Mouse (Mus musculus): ENCODE results near the gene Adprm.
"Not testable (repeated sequence)": the region's sequence is repeated elsewhere in the genome, so short reads cannot be mapped to it uniquely, and the experiment has no call there.

Adprm gene

DNA sequence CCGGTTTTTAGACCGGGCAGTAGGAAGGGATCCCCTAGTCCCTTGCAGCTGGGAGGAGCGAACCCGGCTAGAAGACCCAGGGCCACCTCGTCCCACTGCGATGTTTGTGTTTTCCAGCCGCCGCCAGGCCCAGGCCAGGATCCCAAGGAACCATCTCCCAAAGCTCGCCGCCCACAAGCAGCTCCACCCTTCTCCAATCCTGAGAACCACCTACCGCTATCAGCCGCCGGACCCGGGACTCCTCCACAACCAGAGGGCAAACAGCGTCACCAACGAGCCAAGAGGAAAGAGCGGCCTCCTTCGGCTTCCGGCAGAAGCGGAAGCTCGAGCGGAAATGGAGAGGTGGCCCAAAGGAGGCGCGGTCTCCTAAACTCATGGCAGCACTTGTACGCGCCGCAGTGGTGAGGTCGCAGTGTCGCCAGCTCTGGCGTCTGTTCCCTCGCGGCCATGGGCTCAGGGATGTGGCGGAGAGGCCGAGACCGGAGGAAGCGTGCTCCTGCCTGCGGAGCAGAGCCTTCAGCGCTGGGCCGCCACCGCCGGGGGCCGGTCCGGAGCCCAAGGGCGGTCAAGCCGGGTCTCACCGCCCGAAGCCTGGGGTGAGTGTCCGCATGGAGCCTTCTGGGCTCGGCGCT, at the start of gene Adprm, which contains the start of gene Sco1:
Adprm (minus strand) TSS at position 274 of the 632 bp plus-strand sequence.
Sco1 (plus strand) TSS at position 350 of the 632 bp plus-strand sequence.
- peak; percentile 66 to 74 for DNase-seq (ENCODE audit: low spot score in 2 of 2)

GRCm38 (mm10) chr11:67101713-67102112, 49.3 kb upstream of the Adprm start:
- DNase-seq (ENCODE audit: low spot score in 2 of 2) = peak in 1 of 2 experiments; percentile 38

GRCm38 (mm10) chr11:67100169-67100568, 47.8 kb upstream of the Adprm start:
- DNase-seq (ENCODE audit: low spot score in 2 of 2) = peak in 1 of 2 experiments; percentile 17

DNA sequence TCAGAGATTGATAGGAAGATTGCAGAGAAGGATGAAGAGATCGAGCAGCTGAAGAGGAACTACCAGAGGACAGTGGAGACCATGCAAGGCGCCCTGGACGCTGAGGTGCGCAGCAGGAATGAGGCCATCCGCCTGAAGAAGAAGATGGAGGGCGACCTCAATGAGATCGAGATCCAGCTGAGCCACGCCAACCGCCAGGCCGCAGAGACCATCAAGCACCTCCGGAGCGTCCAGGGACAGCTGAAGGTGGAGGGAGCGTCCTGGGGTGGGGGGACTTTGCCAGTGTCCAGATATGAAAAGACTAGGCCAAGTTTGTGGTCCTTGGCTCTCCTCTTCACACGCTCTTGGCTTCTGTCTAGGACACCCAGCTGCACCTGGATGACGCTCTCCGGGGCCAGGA, 46.8 kb upstream of the Adprm start:
- DNase-seq (ENCODE audit: low spot score in 2 of 2) = no peak

GRCm38 (mm10) chr11:67098427-67098826, 46.0 kb upstream of the Adprm start:
- no peak for DNase-seq (ENCODE audit: low spot score in 2 of 2)

DNA sequence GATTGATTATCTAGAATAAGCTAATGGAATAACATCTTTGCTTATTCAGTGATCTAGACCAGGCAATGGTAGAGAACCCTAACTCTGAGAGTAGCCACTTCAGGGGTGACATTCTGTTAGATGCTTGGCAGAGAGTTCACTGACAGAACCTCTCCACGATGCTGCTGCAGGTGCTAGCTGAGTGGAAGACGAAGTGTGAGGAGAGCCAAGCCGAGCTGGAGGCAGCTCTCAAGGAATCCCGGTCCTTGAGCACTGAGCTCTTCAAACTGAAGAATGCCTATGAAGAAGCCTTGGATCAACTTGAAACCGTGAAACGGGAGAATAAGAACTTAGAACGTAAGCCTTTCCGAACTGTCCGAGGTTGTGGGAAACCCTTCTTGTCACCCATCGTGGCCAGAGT, 45.3 kb upstream of the Adprm start:
- no peak for DNase-seq (ENCODE audit: low spot score in 2 of 2)

DNA sequence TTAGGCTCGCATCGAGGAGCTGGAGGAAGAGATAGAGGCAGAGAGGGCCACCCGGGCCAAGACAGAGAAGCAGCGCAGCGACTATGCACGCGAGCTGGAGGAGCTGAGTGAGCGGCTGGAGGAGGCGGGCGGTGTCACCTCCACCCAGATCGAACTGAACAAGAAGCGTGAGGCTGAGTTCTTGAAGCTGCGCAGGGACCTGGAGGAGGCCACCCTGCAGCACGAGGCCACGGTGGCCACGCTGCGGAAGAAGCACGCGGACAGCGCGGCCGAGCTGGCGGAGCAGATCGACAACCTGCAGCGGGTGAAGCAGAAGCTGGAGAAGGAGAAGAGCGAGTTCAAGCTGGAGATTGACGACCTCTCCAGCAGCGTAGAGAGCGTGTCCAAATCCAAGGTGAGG, 42.1 kb upstream of the Adprm start:
- no peak for DNase-seq (ENCODE audit: low spot score in 2 of 2)

- no peak for DNase-seq (ENCODE audit: low spot score in 2 of 2)
Measured at GRCm38 (mm10) chr11:67093652-67094051, 41.3 kb upstream of the Adprm start.

DNA sequence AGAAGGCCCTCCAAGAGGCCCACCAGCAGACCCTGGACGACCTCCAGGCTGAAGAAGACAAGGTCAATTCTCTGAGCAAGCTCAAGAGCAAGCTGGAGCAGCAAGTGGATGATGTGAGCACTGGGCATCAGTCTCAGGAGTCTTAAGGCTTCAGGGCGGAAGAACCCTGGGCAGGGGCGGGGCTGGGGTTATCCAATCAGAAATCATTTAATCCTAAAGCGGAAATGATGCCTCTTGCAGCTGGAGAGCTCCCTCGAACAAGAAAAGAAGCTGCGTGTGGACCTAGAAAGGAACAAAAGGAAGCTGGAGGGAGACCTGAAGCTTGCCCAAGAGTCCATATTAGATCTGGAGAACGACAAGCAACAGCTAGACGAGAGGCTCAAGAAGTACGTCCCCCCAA, 40.8 kb upstream of the Adprm start:
- no peak for DNase-seq (ENCODE audit: low spot score in 2 of 2)

DNA sequence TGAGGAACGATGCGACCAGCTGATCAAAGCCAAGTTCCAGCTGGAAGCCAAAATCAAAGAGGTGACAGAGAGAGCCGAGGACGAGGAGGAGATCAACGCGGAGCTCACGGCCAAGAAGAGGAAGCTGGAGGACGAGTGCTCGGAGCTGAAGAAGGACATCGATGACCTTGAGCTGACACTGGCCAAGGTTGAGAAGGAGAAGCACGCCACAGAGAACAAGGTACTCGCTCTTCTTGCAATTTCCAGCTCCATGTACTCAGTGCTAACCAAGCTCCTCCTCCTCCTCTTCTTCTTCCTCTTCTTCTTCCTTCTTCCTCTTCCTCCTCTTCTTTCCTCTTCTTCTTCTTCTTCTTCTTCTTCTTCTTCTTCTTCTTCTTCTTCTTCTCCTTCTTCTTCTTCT, 40.0 kb upstream of the Adprm start:
- not testable (repeated sequence) for DNase-seq (ENCODE audit: low spot score in 2 of 2)

DNA sequence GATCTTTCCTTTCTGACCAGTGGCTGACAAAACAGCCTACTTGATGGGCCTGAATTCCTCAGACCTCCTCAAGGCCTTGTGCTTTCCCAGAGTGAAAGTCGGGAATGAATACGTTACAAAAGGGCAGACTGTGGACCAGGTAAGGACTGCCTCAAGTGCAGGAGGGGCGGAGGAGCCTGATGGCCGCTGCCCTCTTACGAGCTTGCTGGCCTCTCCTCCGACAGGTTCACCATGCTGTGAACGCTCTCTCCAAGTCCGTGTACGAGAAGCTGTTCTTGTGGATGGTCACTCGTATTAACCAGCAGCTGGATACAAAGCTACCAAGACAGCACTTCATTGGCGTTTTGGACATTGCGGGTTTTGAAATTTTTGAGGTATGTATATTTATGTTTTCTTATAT, 34.8 kb upstream of the Adprm start:
- DNase-seq (ENCODE audit: low spot score in 2 of 2) = no peak

DNA sequence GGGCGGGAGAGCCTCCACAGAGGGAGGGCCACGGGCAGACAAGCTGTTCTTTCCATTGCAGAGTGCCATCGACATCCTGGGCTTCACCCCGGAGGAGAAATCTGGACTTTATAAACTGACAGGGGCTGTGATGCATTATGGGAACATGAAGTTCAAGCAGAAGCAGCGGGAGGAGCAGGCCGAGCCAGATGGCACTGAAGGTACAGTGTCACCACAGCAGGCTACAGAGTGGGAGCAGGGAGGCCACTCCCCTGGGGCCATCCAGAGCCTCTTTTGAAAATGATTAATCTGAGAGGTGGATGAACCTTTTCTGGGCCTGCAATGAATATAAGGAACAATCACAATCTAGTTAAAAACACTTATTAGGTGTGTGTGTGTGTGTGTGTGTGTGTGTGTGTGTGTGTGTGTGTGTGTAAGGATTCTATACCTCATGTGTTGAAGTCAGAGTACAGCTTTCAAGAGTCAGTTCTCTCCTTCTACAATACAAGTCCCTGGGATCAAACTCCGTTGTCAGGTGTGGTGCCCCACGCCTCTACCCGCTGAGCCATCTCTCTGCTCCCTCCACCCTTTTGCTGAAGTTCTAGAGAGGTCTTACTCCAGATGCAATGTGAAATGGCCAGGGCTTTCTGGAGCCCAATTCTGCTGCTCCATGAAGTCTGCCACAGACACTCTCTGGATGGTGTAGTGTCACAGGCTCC, 34.2 kb upstream of the Adprm start:
- no peak for DNase-seq (ENCODE audit: low spot score in 2 of 2)

- peak; percentile 31 to 74 for DNase-seq (ENCODE audit: low spot score in 2 of 2)
Measured at GRCm38 (mm10) chr11:67085489-67085888, 33.1 kb upstream of the Adprm start.

DNA sequence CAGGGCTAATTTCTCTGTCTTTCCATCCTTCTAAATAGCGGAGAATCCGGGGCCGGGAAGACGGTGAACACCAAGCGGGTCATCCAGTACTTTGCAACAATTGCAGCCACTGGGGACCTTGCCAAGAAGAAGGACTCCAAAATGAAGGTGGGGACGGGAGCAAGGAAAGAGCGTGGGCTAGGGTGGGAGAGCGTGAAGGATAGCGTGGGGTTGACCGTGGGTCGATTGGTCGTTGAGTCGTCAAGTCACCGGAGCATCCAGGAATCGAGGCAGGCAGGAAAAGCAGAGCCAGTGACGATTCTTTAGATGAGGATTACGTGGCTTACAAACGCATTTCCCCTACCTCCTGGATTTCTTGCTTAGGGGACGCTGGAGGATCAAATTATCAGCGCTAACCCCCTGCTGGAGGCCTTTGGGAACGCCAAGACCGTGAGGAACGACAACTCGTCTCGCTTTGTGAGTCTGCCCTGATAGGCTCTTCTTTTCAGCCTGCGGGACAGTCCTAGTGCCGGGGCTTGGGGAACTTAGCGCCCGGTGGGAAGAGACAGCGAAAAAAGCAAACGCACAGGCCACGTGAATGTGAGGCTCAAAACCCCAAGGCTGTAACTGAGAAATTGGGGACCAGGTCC, 31.4 kb upstream of the Adprm start:
- no peak for DNase-seq (ENCODE audit: low spot score in 2 of 2)

- no peak for DNase-seq (ENCODE audit: low spot score in 2 of 2)
Measured at GRCm38 (mm10) chr11:67083239-67083638, 30.8 kb upstream of the Adprm start.

GRCm38 (mm10) chr11:67082793-67083192, 30.4 kb upstream of the Adprm start:
- no peak for DNase-seq (ENCODE audit: low spot score in 2 of 2)

- DNase-seq (ENCODE audit: low spot score in 2 of 2) = no peak
Measured at GRCm38 (mm10) chr11:67082188-67082587, 29.8 kb upstream of the Adprm start.

DNA sequence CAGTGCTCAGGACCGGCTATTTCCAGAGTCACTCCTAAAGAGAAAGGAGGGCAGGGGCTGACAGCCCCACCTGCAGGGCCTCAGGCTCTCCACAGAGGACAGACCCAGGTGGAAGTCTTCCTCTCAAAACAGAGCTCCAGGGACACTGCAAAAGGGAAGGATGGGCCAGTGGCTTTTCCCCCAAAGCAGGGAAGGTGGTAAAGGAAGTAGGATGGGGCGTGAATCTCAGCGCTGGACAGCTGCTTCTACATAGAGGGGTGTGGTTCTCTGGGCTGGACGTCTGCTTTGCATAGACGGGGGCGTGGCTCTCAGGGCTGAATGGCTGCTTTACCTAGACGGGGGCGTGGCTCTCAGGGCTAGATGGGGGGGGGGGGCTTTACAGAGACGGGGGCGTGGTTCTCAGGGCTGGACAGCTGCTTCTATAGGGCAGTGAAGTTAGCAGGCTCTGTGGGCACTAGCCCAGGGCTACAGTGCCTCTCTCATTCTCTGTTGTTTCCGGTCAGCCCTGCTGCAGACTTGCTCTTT, 28.8 kb upstream of the Adprm start:
- DNase-seq (ENCODE audit: low spot score in 2 of 2) = no peak

DNA sequence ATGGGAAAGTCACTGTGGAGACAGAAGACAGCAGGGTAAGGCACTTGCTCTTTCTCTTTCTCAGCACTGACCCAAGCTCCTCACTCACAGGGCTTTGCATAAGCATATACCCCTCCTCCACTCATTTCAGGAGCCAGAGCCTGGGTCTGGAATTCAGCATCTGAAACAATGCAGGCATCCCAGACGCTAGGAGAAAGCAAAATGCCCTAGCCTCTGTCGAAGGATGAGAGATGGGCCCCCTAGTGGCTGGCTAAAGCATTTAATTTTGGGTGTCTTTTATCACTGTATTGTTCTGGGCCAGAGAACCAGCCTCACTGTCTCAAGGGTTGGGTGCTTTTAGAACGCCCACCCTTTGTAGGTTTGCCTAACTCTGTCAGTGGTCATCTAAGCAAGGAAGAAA, 27.8 kb upstream of the Adprm start:
- peak in 1 of 2 experiments; percentile 46 for DNase-seq (ENCODE audit: low spot score in 2 of 2)

DNA sequence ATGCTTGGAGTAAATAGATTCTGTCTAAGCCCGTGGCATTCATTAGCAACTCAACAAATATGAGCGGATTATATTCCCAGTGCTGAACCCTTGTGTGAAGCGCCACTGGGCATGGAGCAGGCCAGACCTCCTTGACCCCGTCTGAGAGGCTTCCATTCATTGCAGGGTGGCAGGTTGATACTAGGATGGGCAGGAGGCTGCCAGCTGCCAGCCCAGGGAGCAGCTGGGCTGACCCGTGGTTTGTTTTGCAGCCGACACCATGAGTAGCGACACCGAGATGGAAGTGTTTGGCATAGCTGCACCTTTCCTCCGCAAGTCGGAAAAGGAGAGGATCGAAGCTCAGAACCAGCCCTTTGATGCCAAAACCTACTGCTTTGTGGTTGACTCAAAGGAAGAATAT, 27.3 kb upstream of the Adprm start:
- no peak for DNase-seq (ENCODE audit: low spot score in 2 of 2)

- DNase-seq (ENCODE audit: low spot score in 2 of 2) = no peak
Measured at GRCm38 (mm10) chr11:67078888-67079287, 26.5 kb upstream of the Adprm start.

DNA sequence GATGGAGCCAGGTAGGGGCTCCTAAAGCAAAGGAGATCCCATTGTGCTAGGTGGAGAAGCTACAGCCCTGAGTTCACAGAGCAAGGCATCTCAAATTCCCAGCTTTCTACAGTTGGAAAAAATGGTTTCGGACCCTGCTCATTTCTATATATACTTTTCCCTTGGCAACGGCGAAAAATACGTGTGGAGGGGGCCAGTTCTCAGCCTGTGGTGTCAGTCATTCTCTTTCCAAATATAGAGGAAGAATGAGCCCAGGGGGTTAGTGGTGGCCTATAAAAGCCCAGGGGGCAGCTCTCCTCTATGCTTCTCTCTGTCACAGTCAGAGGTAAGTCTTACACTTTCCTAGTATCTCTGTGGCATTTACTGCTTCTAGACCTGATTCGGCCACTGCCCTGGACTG, 25.6 kb upstream of the Adprm start, which contains the start of gene Myh3:
Myh3 (plus strand) TSS at position 301 of the 400 bp plus-strand sequence.
- DNase-seq (ENCODE audit: low spot score in 2 of 2) = no peak

GRCm38 (mm10) chr11:67077435-67077834, 25.0 kb upstream of the Adprm start:
- no peak for DNase-seq (ENCODE audit: low spot score in 2 of 2)

All from thymus, postnatal 10 days (tissue).